Comparison of ENCODE assay signal across 14 mouse cellular contexts in genomic region chr3:153567913-153568312, GRCm38 (mm10).
DNase-seq lines count a peak whose midpoint lies in the region; ATAC-seq and TF ChIP-seq lines count a peak whose summit lies in the region.
"Had no signal": no experiment of that assay in that cellular context is flagged by ENCODE, and none has a peak within 500 bp of the region (broad histone marks: within the 10 kb centered on the region; RNA-seq: fewer than 3 reads in every experiment).

No protein-coding gene starts in this region.

- no peaks in the 10 kb centered on the region for H3K9me3 ChIP-seq in stomach, postnatal 0 days (ENCODE audit: control insufficient read depth, low read length)
- H3K9me3 ChIP-seq: forebrain, embryonic 15.5 days; kidney, embryonic 15.5 days had no signal

- no peak overlapping the region for H3K4me2 ChIP-seq in stomach, postnatal 0 days (replicated peaks; ENCODE audit: low read depth)
- H3K4me2 ChIP-seq: forebrain, embryonic 15.5 days; kidney, embryonic 15.5 days had no signal

- TF ChIP-seq EP300 in stomach, postnatal 0 days (optimal IDR thresholded peaks at IDR 0.05) = no peak

- 60% methylated on average over 3 of the region's 3 CpGs for WGBS in stomach, postnatal 0 days

- no peaks in the 10 kb centered on the region for H3K27me3 ChIP-seq in stomach, postnatal 0 days (ENCODE audit: control insufficient read depth, insufficient read depth, low read length)
- H3K27me3 ChIP-seq: forebrain, embryonic 15.5 days; kidney, embryonic 15.5 days had no signal

- H3K4me3 ChIP-seq in layer of hippocampus, adult 2 months = no peak overlapping the region
- no peak overlapping the region for H3K4me3 ChIP-seq in stomach, postnatal 0 days (ENCODE audit: low read depth, low read length)
- H3K4me3 ChIP-seq: forebrain, embryonic 15.5 days; kidney, embryonic 15.5 days had no signal

- peak overlapping the region; percentile 86 for H3K27ac ChIP-seq in layer of hippocampus, adult 2 months
- no peak overlapping the region for H3K27ac ChIP-seq in stomach, postnatal 0 days (replicated peaks)
- H3K27ac ChIP-seq: forebrain, embryonic 15.5 days; kidney, embryonic 15.5 days had no signal

- TF ChIP-seq CTCF in layer of hippocampus, adult 2 months (conservative IDR thresholded peaks at IDR 0.05) = peak; percentile 84
- TF ChIP-seq CTCF in stomach, postnatal 0 days (IDR thresholded peaks at IDR 0.05; ENCODE audit: low read depth) = peak; percentile 49

- ATAC-seq in frontal cortex, adult (ENCODE audit: low TSS enrichment) = peak; percentile 81
- no peak for ATAC-seq in stomach, postnatal 0 days (ENCODE audit: low FRiP score, low TSS enrichment)
- ATAC-seq: activated CD4-positive, CD25-positive, alpha-beta regulatory T cell, adult 4 months; forebrain, embryonic 15.5 days had no signal

- H3K4me1 ChIP-seq in stomach, postnatal 0 days (replicated peaks; ENCODE audit: control insufficient read depth, insufficient read depth) = no peaks in the 10 kb centered on the region

- DNase-seq in frontal cortex, postnatal 14 days (ENCODE audit: low spot score in 2 of 2) = no peak
- peak in 1 of 2 experiments; percentile 74 for DNase-seq in layer of hippocampus, adult 2 months (ENCODE audit: low spot score in 2 of 2)
- DNase-seq in layer of hippocampus, postnatal 10 days (ENCODE audit: low spot score in 2 of 2) = no peak
- DNase-seq in right cerebral cortex, adult 18-20 months = peak; percentile 49
- DNase-seq in right cerebral cortex, postnatal 36 days (ENCODE audit: low spot score in 2 of 2) = no peak
- DNase-seq in stomach, postnatal 0 days (ENCODE audit: low spot score) = no peak
- no peak for DNase-seq in thymus, postnatal 4 days
- DNase-seq: B cell, adult 2 months; cerebellum, adult 11-12 months; liver had no signal

- H3K9ac ChIP-seq in stomach, postnatal 0 days (ENCODE audit: low read length) = no peak overlapping the region
- H3K9ac ChIP-seq: forebrain, embryonic 15.5 days; kidney, embryonic 15.5 days had no signal

- no peaks in the 10 kb centered on the region for H3K36me3 ChIP-seq in stomach, postnatal 0 days (ENCODE audit: control insufficient read depth, insufficient read depth, low read length)
- H3K36me3 ChIP-seq: forebrain, embryonic 15.5 days; kidney, embryonic 15.5 days had no signal
